Mouse (Mus musculus) cerebellum, adult 2 months (tissue): ENCODE results near the gene Vat1.

ENCODE experiments used
- CTCF ChIP-seq: fragments of 200-500 bp; IDR thresholded peaks from 2 replicates; pipeline ENCODE4 v1.5.1; 2011; ENCODE audit warnings: low read depth, mild to moderate bottlenecking, control low read depth, low read length, moderate library complexity, borderline replicate concordance; ENCODE audit not compliant: insufficient read depth
- POLR2A ChIP-seq: fragments of 200-500 bp; IDR thresholded peaks from 2 replicates; pipeline ENCODE4 v1.6.1; 2011; ENCODE audit warnings: low read length, control low read depth, borderline replicate concordance; ENCODE audit not compliant: insufficient read depth

GRCm38 (mm10) chr11:101507090-101507489 lies 41.1 kb upstream of the Vat1 start:
- no peak for TF ChIP-seq CTCF
- no peak for TF ChIP-seq POLR2A
